Mouse (Mus musculus) heart, postnatal 0 days (tissue): ENCODE data around the gene Clcf1.
A peak's percentile ranks its signal among the peaks of the same experiment; 100 is the strongest.

ENCODE experiments used
- CTCF ChIP-seq: IDR thresholded peaks from 2 replicates; pipeline ENCODE4 v1.5.1; 2016; ENCODE audit warnings: antibody characterized with exemption, control low read depth, low read depth
- EP300 ChIP-seq: IDR thresholded peaks from 2 replicates; pipeline ENCODE4 v1.6.1; 2016; ENCODE audit warnings: antibody characterized with exemption, low read depth

DNA sequence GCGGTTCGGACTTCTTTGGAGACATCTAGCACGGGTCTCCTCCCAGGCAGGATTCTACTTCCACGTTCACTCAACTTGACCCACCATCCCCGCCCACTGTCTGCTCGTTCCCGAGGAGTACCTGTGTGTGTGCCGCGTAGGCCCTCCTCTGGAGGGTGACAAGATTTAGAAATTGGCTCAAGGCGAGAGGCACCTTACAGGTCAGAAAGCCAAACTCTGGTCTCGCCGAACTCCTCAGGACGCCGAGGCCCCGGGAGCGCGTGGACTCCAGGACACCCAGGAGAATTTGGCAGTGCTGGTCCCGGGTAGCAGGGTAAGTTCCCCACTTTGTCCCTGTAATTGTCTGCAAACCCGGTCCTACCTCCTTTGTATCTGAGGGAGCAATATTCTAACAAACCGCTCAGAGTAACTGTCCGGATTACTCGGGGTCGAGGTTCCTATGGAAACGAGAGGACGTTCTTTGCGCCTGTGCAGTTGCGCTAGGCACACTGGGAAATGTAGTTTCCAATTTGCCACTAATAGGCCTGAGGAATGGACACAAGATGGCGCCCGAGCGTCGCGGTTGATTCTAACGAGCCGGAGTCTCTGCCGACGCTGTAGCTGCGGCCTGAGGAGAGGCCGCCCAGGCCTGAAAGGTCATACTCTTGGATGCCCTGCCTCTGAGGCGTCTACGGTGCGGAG lies 43.3 kb downstream of the Clcf1 start:
- TF ChIP-seq CTCF (peak; percentile 96), EP300 (no peak)
